Mouse (Mus musculus) limb, embryonic 15.5 days (tissue): ENCODE measurements around the gene 0610010K14Rik. TPM values are rescaled to one million over a fixed set of nuclear protein-coding genes. Genes with fewer than 3 reads are reported as not detected.
A peak's percentile ranks its signal among the peaks of the same experiment; 100 is the strongest.

Experiments
- ATAC-seq: fragments of 200-750 bp; cut with Nextera tagmentation; 2 replicates; pipeline ENCODE4 v1.8.0; 2017; ENCODE audit warnings: low read depth, moderate TSS enrichment; ENCODE audit not compliant: insufficient number of reproducible peaks, low FRiP score, low TSS enrichment
- H3K27ac ChIP-seq: fragments of 300-500 bp; sonication (generic); 2 replicates; pipeline ENCODE4 v1.5.1; 2015; ENCODE audit warnings: moderate library complexity, mild to moderate bottlenecking, inconsistent platforms
- H3K27me3 ChIP-seq: fragments of 300-500 bp; sonication (generic); 2 replicates; pipeline ENCODE4 v1.6.1; 2015; ENCODE audit warnings: inconsistent platforms
- H3K36me3 ChIP-seq: fragments of 300-500 bp; sonication (generic); 2 replicates; pipeline ENCODE4 v1.6.1; 2015; ENCODE audit warnings: inconsistent platforms
- H3K4me1 ChIP-seq: fragments of 300-500 bp; sonication (generic); 2 replicates; pipeline ENCODE4 v1.6.1; 2015; ENCODE audit warnings: inconsistent platforms
- H3K4me2 ChIP-seq: fragments of 300-500 bp; sonication (generic); 2 replicates; pipeline ENCODE4 v1.6.1; 2015; ENCODE audit warnings: mild to moderate bottlenecking, inconsistent platforms
- H3K4me3 ChIP-seq: fragments of 300-500 bp; sonication (generic); 2 replicates; pipeline ENCODE4 v1.5.1; 2015; ENCODE audit warnings: mild to moderate bottlenecking, inconsistent platforms
- H3K9ac ChIP-seq: fragments of 300-500 bp; sonication (generic); 2 replicates; pipeline ENCODE4 v1.6.1; 2015; ENCODE audit warnings: inconsistent platforms
- H3K9me3 ChIP-seq: fragments of 300-500 bp; sonication (generic); 2 replicates; pipeline ENCODE4 v1.6.1; 2016; ENCODE audit warnings: inconsistent platforms
- WGBS: fragments of 180-500 bp; shearing (Covaris S2); methylation state at CpG from one replicate; pipeline ENCODE4 v1.1.7; 2015; 5-methylcytosine and 5-hydroxymethylcytosine counted together
- polyA plus RNA-seq: library from polyadenylated mRNA; unstranded; fragments of >200 nt; fragmentation: Nextera tagmentation; extraction: Ambion mirVana; gene quantifications from 2 replicates; pipeline ENCODE4 v1.2.1, GENCODE M21; 2015

Gene 0610010K14Rik
- polyA plus RNA-seq, 1 experiment from 2014 or later, result 172 TPM

GRCm38 (mm10) chr11:70220731-70221602 is 16.7 kb downstream of the 0610010K14Rik start, which contains the start of gene Slc16a13:
Gene Slc16a13, minus strand, starts transcription at chr11:70221064.
- Histone ChIP-seq H3K27me3 (peaks cover 43% of the 10 kb centered on the region), H3K27ac (peak within 1 kb of the TSS; percentile 85)
- peak; percentile 82; the same call in 1 of the 2 replicates for ATAC-seq

GRCm38 (mm10) chr11:70220323-70220722 is 17.4 kb downstream of the 0610010K14Rik start:
- Histone ChIP-seq H3K4me1 (peaks cover 29% of the 10 kb centered on the region), H3K9me3 (no peaks in the 10 kb centered on the region), H3K4me3 (peak overlapping the region; percentile 50), H3K4me2 (peak overlapping the region; percentile 91), H3K27ac (peak overlapping the region; percentile 76), H3K9ac (peak overlapping the region; percentile 47), H3K27me3 (peaks cover 43% of the 10 kb centered on the region), H3K36me3 (no peaks in the 10 kb centered on the region)
- ATAC-seq, result no peak
- WGBS, result 2% methylated on average over 24 of the region's 24 CpGs

More at GRCm38 (mm10) chr11:70220731-70221602, 16.7 kb downstream of the 0610010K14Rik start, which contains the start of gene Slc16a13:
- Histone ChIP-seq H3K9me3 (no peaks in the 10 kb centered on the region), H3K4me1 (peaks cover 26% of the 10 kb centered on the region), H3K4me2 (peak within 1 kb of the TSS; percentile 91), H3K9ac (peak within 1 kb of the TSS; percentile 47), H3K4me3 (peak within 1 kb of the TSS; percentile 50), H3K36me3 (no peaks in the 10 kb centered on the region)
- WGBS, result under 1% methylated on average over 28 of the region's 28 CpGs

- ATAC-seq, result no peak
- Histone ChIP-seq H3K4me1 (peaks cover 33% of the 10 kb centered on the region), H3K9me3 (no peaks in the 10 kb centered on the region), H3K36me3 (no peaks in the 10 kb centered on the region), H3K27ac (peak overlapping the region; percentile 76), H3K9ac (0 out of 2 replicates have a peak overlapping the region, but pooled peaks have one; percentile 47), H3K27me3 (peaks cover 43% of the 10 kb centered on the region), H3K4me2 (peak overlapping the region; percentile 91), H3K4me3 (peak overlapping the region; percentile 50)
- 53% methylated on average over 7 of the region's 7 CpGs for WGBS
Measured at GRCm38 (mm10) chr11:70219873-70220272, 17.8 kb downstream of the 0610010K14Rik start.

GRCm38 (mm10) chr11:70218741-70219470 is 18.8 kb downstream of the 0610010K14Rik start:
- Histone ChIP-seq H3K4me1 (peaks cover 43% of the 10 kb centered on the region), H3K9me3 (no peaks in the 10 kb centered on the region), H3K4me2 (peak overlapping the region; percentile 14; the same call in 1 of the 2 replicates), H3K9ac (no peak overlapping the region), H3K4me3 (peak overlapping the region; percentile 4; the same call in 1 of the 2 replicates), H3K27me3 (peaks cover 44% of the 10 kb centered on the region), H3K27ac (no peak overlapping the region), H3K36me3 (no peaks in the 10 kb centered on the region)
- no peak for ATAC-seq
- 88% methylated on average over 15 of the region's 15 CpGs for WGBS

- H3K27me3 ChIP-seq, result peaks cover 47% of the 10 kb centered on the region
- no peak overlapping the region for H3K4me3 ChIP-seq
- peaks cover 46% of the 10 kb centered on the region for H3K4me1 ChIP-seq
- no peaks in the 10 kb centered on the region for H3K9me3 ChIP-seq
- ATAC-seq, result no peak
- no peak overlapping the region for H3K4me2 ChIP-seq
- 89% methylated on average over 4 of the region's 4 CpGs for WGBS
- no peak overlapping the region for H3K27ac ChIP-seq
- no peaks in the 10 kb centered on the region for H3K36me3 ChIP-seq
- no peak overlapping the region for H3K9ac ChIP-seq
Measured at GRCm38 (mm10) chr11:70218039-70218438, 19.7 kb downstream of the 0610010K14Rik start.

- no peak overlapping the region for H3K9ac ChIP-seq
- H3K9me3 ChIP-seq, result no peaks in the 10 kb centered on the region
- H3K36me3 ChIP-seq, result no peaks in the 10 kb centered on the region
- H3K4me1 ChIP-seq, result peaks cover 39% of the 10 kb centered on the region
- no peak overlapping the region for H3K27ac ChIP-seq
- WGBS, result 59% methylated on average over 3 of the region's 3 CpGs
- no peak for ATAC-seq
- peaks cover 56% of the 10 kb centered on the region for H3K27me3 ChIP-seq
- H3K4me3 ChIP-seq, result no peak overlapping the region
- no peak overlapping the region for H3K4me2 ChIP-seq
Measured at GRCm38 (mm10) chr11:70216103-70216502, 21.6 kb downstream of the 0610010K14Rik start.

- no peak overlapping the region for H3K27ac ChIP-seq
- H3K36me3 ChIP-seq, result no peaks in the 10 kb centered on the region
- H3K4me1 ChIP-seq, result peaks cover 32% of the 10 kb centered on the region
- WGBS, result 16% methylated on average over 22 of the region's 22 CpGs
- no peak overlapping the region for H3K4me3 ChIP-seq
- H3K9ac ChIP-seq, result no peak overlapping the region
- H3K4me2 ChIP-seq, result no peak overlapping the region
- no peak for ATAC-seq
- peaks cover 56% of the 10 kb centered on the region for H3K27me3 ChIP-seq
- H3K9me3 ChIP-seq, result no peaks in the 10 kb centered on the region
Measured at GRCm38 (mm10) chr11:70215301-70215700, 22.4 kb downstream of the 0610010K14Rik start.

GRCm38 (mm10) chr11:70214856-70215209 is 22.9 kb downstream of the 0610010K14Rik start:
- H3K4me1 ChIP-seq, result peaks cover 28% of the 10 kb centered on the region
- peak overlapping the region; percentile 33; the same call in 1 of the 2 replicates for H3K4me3 ChIP-seq
- peaks cover 56% of the 10 kb centered on the region for H3K27me3 ChIP-seq
- WGBS, result 9% methylated on average over 18 of the region's 18 CpGs
- H3K9ac ChIP-seq, result no peak overlapping the region
- no peaks in the 10 kb centered on the region for H3K36me3 ChIP-seq
- H3K9me3 ChIP-seq, result no peaks in the 10 kb centered on the region
- no peak overlapping the region for H3K27ac ChIP-seq
- ATAC-seq, result no peak
- peak overlapping the region; percentile 60 for H3K4me2 ChIP-seq

GRCm38 (mm10) chr11:70214191-70214855 is 23.4 kb downstream of the 0610010K14Rik start:
- no peak for ATAC-seq
- 1% methylated on average over 46 of the region's 46 CpGs for WGBS
- H3K27me3 ChIP-seq, result peaks cover 56% of the 10 kb centered on the region

GRCm38 (mm10) chr11:70213736-70214135 is 24.0 kb downstream of the 0610010K14Rik start:
- WGBS, result 7% methylated on average over 26 of the region's 26 CpGs
- H3K9ac ChIP-seq, result no peak overlapping the region
- no peak overlapping the region for H3K27ac ChIP-seq
- peaks cover 24% of the 10 kb centered on the region for H3K4me1 ChIP-seq
- peak overlapping the region; percentile 33 for H3K4me3 ChIP-seq
- H3K4me2 ChIP-seq, result peak overlapping the region; percentile 60
- ATAC-seq, result no peak
- H3K27me3 ChIP-seq, result peaks cover 56% of the 10 kb centered on the region
- H3K9me3 ChIP-seq, result no peaks in the 10 kb centered on the region
- no peaks in the 10 kb centered on the region for H3K36me3 ChIP-seq

More at GRCm38 (mm10) chr11:70214191-70214855, 23.4 kb downstream of the 0610010K14Rik start:
- no peaks in the 10 kb centered on the region for H3K36me3 ChIP-seq
- 0 out of 2 replicates have a peak overlapping the region, but pooled peaks have one; percentile 23 for H3K9ac ChIP-seq
- peaks cover 28% of the 10 kb centered on the region for H3K4me1 ChIP-seq
- peak overlapping the region; percentile 60 for H3K4me2 ChIP-seq
- no peaks in the 10 kb centered on the region for H3K9me3 ChIP-seq
- peak overlapping the region; percentile 33 for H3K4me3 ChIP-seq
- no peak overlapping the region for H3K27ac ChIP-seq

- Histone ChIP-seq H3K9ac (no peak overlapping the region), H3K9me3 (no peaks in the 10 kb centered on the region), H3K4me3 (no peak overlapping the region), H3K27me3 (peaks cover 56% of the 10 kb centered on the region), H3K4me2 (no peak overlapping the region), H3K4me1 (peaks cover 20% of the 10 kb centered on the region), H3K27ac (no peak overlapping the region), H3K36me3 (no peaks in the 10 kb centered on the region)
- no peak for ATAC-seq
- 14% methylated on average over 9 of the region's 9 CpGs for WGBS
Measured at GRCm38 (mm10) chr11:70212896-70213295, 24.8 kb downstream of the 0610010K14Rik start.
